Mouse (Mus musculus) adrenal gland, adult 18-20 months (tissue): Measurements from ENCODE around the gene Rras2. TPM values are rescaled to one million over a fixed set of nuclear protein-coding genes. Genes with fewer than 3 reads are reported as not detected.

Source experiments
- DNase-seq, 2 experiments: peaks; one replicate each; pipeline ENCODE4 v3.0.0; 2021 to 2022; ENCODE audit warnings: low spot score in 2 of 2
- total RNA-seq, 2 experiments: library from RNA; stranded (reverse); gene quantifications; 1 replicate in 1 of 2; 2 replicates in 1 of 2; pipeline ENCODE4 v1.2.3; 2021

The Rras2 gene
- total RNA-seq, 2 experiments from 2014 or later: 30.5 to 53.7 TPM

GRCm38 (mm10) chr7:114115961-114116360 lies 1.6 kb downstream of the Rras2 start:
- DNase-seq: no peak

- DNase-seq: no peak
These were observed 2.6 kb downstream of the Rras2 start for GRCm38 (mm10) chr7:114114976-114115375.

GRCm38 (mm10) chr7:114114284-114114683 lies 3.3 kb downstream of the Rras2 start:
- DNase-seq: no peak

- no peak for DNase-seq
These were observed 7.1 kb downstream of the Rras2 start for GRCm38 (mm10) chr7:114110500-114110899.

- DNase-seq: no peak
These were observed 11.7 kb downstream of the Rras2 start for GRCm38 (mm10) chr7:114105886-114106285.

- DNase-seq: no peak
These were observed 13.8 kb downstream of the Rras2 start for GRCm38 (mm10) chr7:114103629-114104347.

- DNase-seq: no peak
These were observed 14.4 kb downstream of the Rras2 start for GRCm38 (mm10) chr7:114103152-114103551.

GRCm38 (mm10) chr7:114102609-114103008 lies 15.0 kb downstream of the Rras2 start:
- DNase-seq: no peak

GRCm38 (mm10) chr7:114101412-114101811 lies 16.2 kb downstream of the Rras2 start:
- no peak for DNase-seq

GRCm38 (mm10) chr7:114093548-114094174 lies 23.9 kb downstream of the Rras2 start:
- no peak for DNase-seq

GRCm38 (mm10) chr7:114090892-114091545 lies 26.6 kb downstream of the Rras2 start:
- DNase-seq: no peak

GRCm38 (mm10) chr7:114090231-114090630 lies 27.4 kb downstream of the Rras2 start:
- DNase-seq: no peak

- no peak for DNase-seq
These were observed 28.7 kb downstream of the Rras2 start for GRCm38 (mm10) chr7:114088918-114089317.

- no peak for DNase-seq
These were observed 29.6 kb downstream of the Rras2 start for GRCm38 (mm10) chr7:114087986-114088385.

GRCm38 (mm10) chr7:114087341-114087740 lies 30.2 kb downstream of the Rras2 start:
- no peak for DNase-seq

- no peak for DNase-seq
These were observed 31.4 kb downstream of the Rras2 start for GRCm38 (mm10) chr7:114086021-114086710.

- no peak for DNase-seq
These were observed 33.8 kb downstream of the Rras2 start for GRCm38 (mm10) chr7:114083760-114084159.

- DNase-seq: no peak
These were observed 34.5 kb downstream of the Rras2 start for GRCm38 (mm10) chr7:114083088-114083487.

- DNase-seq: no peak
These were observed 35.8 kb downstream of the Rras2 start for GRCm38 (mm10) chr7:114081633-114082420.

GRCm38 (mm10) chr7:114080250-114080649 lies 37.3 kb downstream of the Rras2 start:
- DNase-seq: no peak

GRCm38 (mm10) chr7:114079343-114079742 lies 38.2 kb downstream of the Rras2 start:
- DNase-seq: no peak
